Mouse (Mus musculus) cerebellum, adult 2 months (tissue): ENCODE results near the gene Cd164.
"Not testable (repeated sequence)": the region's sequence is repeated elsewhere in the genome, so short reads cannot be mapped to it uniquely, and the experiment has no call there.

ENCODE experiments used
- CTCF ChIP-seq: fragments of 200-500 bp; IDR thresholded peaks from 2 replicates; pipeline ENCODE4 v1.5.1; 2011; ENCODE audit warnings: low read depth, mild to moderate bottlenecking, control low read depth, low read length, moderate library complexity, borderline replicate concordance; ENCODE audit not compliant: insufficient read depth
- POLR2A ChIP-seq: fragments of 200-500 bp; IDR thresholded peaks from 2 replicates; pipeline ENCODE4 v1.6.1; 2011; ENCODE audit warnings: low read length, control low read depth, borderline replicate concordance; ENCODE audit not compliant: insufficient read depth

GRCm38 (mm10) chr10:41505446-41505845, 13.8 kb upstream of the Cd164 start:
- peak; percentile 87 for TF ChIP-seq CTCF
- TF ChIP-seq POLR2A = not testable (repeated sequence)
